Mouse (Mus musculus): ENCODE measurements around the gene Tmem11.
"Not testable (repeated sequence)": the region's sequence is repeated elsewhere in the genome, so short reads cannot be mapped to it uniquely, and the experiment has no call there.

Tmem11 gene

DNA sequence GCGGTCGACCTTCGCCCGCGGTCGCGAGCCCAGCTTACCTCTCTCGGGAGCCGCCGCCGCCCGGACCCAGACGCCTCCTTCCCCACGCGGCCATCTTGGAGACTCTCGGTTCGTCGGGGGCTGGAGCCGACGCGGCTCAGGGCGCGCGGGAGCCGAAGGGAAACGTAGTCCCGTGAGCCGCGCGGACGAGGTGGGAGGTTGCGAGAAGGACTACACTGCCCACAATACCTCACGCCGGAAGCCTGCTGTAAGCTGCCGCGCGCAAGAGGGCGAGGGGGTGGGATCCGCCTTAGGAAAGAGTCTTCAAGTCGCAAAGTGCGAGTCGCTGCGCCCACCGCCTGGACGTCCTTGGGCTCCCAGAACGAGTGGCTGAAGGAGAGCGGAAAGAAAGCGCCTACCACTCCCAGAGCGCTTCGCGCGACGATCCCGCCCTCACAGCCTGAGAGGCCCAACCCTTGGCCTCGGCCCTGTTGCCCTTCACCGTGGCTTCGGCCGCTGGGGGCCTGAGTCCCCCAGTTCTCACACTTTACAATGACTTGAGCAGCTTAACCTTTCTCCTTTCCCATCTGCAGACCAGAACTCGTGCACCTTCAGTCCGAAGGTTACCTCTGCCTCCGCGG, at the start of gene Tmem11:
TSS of gene Tmem11 (minus strand) at position 598 of the 620 bp plus-strand sequence.
- peak; percentile 80 for DNase-seq (ENCODE audit: low spot score)

DNA sequence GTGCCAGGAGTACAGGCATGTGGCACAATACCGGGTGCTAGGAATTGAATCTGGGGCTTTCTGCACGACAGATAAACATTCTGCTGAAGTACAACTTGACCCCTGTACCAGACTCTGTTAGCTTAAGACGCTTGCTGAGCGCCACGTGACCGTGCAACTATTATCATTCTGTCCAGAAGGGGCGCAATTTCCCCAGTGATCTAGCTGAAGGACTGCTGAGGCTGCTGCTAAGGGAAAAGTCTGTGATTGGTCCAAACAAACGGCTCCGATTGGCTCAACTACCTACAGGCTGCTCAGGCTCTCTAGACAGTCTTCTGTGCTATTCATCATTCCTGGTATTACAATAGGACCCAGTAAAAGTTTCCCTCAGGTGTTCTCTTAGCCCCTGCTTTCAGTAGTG, 48.2 kb upstream of the Tmem11 start:
- DNase-seq (ENCODE audit: low spot score) = peak; percentile 84

DNA sequence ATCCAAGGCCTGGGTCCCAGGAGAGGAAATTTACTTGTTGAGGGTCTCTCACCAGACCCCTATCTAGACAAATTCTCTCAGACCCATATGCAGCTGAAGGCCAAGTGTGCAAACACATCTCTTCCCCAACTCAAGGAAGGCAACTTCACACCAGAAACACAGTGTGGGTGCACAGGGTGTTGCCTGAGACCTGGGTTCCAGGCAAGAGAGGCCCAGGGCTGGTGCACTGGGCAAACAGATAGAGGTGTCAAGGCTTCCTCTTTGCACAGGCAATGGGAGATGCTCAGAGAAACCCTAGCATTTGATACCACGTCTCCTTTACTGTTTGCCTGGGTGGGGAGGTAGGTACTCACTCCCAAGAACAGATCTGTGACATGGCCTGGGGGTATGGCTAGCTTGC, 45.9 kb upstream of the Tmem11 start:
- no peak for DNase-seq (ENCODE audit: low spot score)

DNA sequence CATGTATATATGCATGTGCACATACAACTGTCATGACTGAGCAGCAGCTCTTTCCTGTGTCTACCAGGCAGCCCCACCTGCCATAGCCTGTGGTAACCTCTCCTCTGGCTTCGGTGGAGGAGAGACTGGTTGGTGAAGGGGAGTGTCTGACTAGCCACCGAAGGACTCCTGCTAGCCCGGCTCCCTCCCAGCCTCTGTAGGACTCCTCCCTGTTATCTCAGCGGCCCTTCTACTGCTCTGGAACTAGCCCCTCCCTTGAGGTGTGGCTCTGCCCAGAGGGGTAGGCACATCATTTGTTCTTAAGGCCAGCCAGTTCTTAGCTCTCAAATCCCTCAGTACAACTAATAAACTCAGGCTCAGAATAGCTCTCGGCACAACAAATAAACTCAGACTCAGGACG, 45.4 kb upstream of the Tmem11 start:
- DNase-seq (ENCODE audit: low spot score) = no peak

DNA sequence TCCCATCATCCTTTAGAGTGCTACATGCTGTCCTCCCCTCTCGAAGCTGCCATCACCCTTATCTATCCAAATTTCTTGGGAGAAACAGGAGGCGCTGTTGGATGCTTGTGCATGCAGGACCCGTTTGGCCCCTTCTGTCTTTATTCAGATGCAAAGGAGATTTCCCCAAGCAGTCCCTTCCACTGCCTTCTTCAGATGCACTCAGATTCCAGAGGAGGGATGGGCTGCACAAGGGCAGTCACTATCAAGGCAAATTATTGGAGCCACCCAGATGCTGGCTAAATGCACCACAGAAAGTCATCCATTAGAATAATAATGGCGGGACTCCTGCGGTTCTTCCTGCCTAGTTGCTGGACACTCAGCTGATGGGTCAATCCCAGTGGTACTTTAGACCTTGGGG, 43.9 kb upstream of the Tmem11 start:
- DNase-seq (ENCODE audit: low spot score) = no peak

DNA sequence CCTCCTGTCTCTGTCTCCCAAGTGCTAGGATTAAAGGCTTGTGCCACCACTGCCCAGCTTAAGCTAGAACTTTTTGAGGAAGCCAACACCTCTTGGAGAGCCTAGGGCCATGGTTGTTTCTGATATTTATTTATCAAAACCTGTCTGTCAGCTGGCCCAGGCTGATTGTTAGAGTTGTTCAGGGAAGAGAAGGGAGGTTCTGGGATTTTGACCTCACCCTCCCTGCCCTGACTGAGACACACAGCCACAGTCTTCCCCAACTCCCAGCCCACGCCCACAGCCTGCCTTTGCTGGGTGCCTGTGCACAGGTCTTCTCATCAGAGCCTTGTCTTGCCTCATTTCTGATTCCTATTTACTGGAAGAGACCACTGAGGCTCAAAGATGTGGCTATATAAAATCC, 43.1 kb upstream of the Tmem11 start:
- no peak for DNase-seq (ENCODE audit: low spot score)

DNA sequence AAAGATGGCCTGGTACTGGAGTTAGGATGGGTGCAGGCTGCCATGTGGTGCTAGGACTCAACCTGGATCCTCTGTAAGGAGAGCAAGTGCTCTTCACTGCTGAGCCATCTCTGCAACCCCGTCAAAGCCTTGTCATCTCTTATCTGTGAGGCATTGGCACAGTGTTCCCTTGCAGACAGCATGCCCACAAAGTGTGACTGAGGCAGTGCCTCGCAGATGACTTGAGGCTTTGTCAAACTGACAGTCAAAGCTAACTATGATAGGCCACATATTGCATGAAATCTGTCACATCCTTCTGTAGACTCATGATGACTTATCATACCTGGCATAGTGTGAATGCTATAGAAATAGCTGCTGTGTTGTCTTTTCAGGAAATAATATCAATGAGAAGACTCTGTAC, 40.9 kb upstream of the Tmem11 start:
- DNase-seq (ENCODE audit: low spot score) = no peak

DNA sequence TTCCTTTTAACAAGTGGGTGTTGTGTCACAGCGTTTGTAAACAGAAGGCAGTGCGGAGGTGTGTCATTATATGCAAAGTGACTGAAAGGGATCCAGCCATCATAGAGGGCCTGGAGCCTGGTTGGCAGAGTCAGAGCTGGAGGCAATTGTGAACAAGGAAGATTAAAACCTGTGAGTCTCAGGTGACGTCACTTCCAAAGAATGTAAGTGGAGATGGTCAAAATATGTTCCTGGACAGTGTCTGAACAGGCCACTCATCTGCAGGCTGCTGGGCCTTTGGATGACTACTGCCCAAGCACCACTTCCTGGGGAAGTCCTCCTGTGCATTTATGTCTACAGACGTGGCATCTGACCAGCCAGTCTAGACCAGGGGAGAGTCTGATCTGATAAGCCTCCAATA, 36.1 kb upstream of the Tmem11 start:
- DNase-seq (ENCODE audit: low spot score) = no peak

DNA sequence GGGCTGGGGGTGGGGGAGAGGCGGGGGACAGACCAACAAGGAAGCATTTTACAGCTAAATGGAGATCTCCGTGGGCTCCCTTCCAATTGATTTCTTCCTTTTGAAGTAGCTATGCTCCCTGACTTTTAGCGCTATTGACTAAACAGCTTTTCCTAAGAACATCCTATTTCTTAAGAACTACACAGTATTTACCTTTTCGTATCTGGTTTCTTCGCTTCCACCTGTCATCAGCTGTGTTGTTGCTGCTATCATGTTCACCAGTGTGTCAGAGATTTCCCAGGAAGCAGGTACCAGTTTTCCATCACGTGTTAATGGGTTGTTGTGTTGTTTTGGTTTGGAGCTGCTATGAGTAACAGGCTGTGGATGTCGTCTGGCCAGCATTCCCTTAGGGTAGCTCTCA, 35.4 kb upstream of the Tmem11 start, which contains the start of gene Natd1:
TSS of gene Natd1 (minus strand) at position 260 of the 400 bp plus-strand sequence.
- DNase-seq (ENCODE audit: low spot score) = no peak

DNA sequence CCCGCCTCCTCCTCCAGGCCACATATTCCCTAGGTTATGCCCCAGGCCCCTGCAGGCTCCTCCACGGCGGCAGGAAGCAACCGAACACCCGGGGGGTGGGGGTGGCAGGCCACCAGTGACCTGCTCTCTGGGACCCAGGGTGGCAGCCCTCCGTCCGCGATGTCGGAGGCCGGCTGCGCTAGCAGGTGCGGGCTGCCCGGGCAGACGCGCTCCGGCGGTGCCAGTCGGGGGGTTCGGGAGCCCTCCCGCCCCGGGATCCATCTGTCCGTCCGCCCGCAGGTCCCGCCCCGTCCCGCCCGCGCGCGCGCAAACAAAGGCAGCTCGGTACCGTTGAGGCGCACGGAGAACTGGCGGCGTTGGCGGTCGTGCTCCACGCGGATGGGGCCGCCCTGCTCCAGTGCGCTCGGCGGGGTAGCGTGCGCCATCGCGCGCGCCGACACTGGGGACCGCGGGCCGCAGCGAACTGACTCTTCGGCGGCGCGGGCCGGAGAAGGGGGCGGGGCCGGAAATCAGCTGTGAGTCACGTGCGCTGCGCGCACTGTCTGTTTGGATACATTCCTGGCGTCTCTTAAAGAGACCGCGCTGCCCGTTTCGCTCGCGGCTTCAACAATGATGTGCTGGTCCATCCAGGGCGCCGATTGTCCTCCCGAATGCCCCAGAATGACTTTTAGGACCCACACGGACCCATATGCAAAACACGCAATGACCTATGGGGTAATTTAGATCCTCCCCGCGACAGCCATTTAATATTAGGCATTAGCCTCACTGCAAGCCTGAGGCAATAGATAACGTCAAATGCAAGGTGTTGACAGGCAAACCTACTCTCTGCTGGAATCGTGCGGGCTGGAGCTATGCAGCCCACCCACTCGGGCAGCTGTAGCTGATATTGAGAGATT, 34.5 kb upstream of the Tmem11 start:
- peak; percentile 88 for DNase-seq (ENCODE audit: low spot score)

DNA sequence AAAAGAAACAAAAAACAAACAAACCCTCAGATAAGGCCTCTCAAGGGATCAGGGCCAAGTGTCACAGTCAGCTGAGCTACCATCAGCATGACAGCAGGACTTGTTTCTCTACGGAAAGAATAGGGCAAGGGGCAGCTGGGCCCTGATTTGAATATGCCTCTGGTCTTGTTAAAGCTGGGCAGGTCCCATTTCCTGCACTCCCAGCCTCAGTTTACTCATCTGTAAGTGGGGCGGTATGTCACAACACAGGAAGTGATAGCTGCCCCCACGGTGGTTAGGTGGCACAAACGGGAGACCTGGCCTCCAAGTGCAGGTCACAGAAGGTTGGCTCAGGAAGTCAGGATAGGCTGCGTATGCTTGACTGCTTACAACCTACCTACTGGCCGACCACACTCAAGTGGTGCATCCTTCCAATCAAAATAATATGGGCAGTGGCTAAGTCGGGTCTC, 33.5 kb upstream of the Tmem11 start:
- no peak for DNase-seq (ENCODE audit: low spot score)

DNA sequence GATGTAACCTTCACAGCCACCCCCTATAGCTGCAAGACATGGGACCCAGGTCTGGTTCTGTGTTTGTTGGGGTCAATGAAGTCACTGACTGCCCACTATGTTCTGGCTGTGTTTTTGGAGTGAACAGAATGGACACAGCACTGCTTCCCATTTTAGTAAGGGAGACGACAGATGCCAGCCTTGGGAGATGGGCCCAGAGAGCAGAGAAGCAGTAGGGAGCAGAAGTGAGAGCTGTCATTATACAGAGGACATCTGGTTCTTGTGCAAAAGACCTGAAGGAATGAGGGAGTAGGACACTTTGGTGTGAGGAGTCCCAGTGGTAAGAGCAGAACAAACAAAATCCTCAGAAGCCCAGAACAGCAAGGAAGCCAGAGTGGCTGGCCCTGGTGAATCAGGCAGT, 30.6 kb upstream of the Tmem11 start:
- no peak for DNase-seq (ENCODE audit: low spot score)

DNA sequence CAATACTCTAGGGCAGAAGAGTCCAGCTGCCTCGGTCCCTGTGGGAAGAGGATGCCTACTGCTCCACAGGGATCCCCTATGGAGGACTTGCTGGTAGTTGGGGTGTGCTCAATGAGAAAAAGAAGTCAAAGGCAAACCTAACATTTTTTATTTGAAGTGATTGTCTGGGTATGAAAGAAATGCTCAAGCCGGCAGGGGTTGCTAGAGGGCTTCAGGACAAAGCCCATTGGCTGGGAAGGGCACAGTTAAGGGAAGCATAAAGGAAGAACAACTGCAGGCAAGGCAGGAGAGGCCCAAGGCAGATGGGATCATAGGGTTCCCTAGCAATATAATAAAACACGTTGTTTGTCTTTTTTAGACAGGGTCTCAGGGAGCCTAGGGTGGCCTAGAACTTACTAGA, 29.0 kb upstream of the Tmem11 start:
- no peak for DNase-seq (ENCODE audit: low spot score)

DNA sequence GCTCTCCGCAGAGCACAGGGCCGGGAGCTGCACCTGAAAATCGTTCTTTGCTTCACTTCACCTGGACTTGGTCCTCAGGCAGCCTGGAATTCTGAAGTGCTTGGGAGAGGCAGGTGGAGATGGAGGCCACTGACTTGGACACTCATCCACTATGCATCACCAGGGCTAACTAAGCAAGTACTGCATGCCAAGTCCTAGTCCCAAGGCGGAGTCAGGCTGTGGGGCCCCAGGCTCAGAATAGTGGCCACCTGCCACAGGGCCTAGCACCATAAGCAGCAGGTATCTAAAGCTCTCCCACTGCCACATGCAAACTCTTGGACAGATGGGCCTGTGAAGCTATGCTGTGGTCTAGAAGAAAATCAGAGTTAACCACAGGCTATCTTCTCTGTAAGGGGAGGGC, 27.4 kb upstream of the Tmem11 start:
- DNase-seq (ENCODE audit: low spot score) = no peak

DNA sequence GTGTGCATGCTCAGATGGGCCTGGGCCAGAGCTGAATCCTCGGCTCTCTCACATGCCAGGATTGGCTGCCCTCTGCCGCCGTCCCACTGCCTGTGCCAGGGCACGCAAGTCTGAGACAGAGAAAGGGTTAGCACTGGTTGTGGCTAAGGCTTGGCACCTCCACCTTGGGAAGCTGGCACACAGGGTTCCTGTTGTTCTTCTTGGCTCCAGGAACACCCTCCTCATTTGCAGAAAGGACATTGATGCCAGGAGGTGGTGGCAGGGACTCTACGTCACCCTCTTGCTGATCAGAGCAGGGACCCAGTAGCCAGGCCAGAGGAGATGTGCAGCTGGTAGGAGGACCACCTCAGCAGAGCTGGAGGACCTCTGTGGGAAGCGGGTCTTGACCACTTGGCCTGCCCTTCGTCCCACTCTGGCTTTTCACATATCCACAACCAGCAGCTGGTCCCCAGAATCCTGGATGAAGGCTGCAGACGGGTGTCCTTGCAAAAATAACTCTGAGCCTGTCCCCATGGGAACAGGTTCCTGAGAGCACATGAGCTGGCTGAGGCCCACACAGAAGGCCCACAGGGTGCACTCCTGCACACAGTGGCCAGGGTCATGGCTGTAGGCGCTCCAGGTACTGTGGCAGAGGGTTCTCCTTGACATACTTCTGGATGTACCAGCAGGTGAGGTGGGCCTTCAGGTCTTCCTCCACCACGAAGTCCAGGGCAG, 26.5 kb upstream of the Tmem11 start:
- DNase-seq (ENCODE audit: low spot score) = no peak

DNA sequence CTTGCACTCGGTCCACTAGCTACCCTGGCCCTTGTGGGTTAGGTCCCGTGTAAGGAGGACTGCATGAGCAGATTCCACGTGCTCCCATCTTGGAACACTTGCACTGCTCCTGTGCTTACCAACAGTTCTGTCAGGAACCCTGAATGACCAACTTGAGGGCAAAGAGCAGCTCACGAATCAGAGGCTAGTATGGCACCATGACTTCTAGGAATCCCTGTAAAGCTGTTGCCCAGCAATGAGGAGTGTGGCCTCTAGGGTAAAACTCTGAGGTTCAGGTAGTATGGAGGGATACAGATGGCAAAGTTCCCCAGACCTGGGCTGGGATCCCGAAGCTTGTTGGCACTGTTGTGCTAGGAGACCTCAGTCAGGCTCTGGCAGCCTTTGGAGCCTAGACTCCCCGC, 24.6 kb upstream of the Tmem11 start:
- no peak for DNase-seq (ENCODE audit: low spot score)

DNA sequence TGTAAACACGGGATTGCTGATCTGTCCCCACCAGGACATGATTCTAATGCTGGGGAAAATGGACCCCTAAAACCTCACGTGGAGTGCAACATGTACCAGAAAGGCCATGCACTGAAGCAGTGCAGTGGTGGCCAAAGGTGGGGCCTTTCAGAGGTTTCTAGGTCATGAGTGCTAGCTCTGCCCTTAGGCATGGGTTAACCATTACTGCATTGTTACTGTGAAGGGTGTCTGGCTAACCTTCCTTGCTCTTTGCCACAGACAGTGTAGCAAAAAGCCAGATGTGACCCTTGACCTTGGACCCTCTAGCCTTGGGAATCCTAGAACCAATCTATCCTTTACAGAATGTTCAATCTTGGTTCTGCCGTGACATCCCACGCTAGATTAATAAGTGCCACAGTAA, 23.4 kb upstream of the Tmem11 start:
- DNase-seq (ENCODE audit: low spot score) = no peak

DNA sequence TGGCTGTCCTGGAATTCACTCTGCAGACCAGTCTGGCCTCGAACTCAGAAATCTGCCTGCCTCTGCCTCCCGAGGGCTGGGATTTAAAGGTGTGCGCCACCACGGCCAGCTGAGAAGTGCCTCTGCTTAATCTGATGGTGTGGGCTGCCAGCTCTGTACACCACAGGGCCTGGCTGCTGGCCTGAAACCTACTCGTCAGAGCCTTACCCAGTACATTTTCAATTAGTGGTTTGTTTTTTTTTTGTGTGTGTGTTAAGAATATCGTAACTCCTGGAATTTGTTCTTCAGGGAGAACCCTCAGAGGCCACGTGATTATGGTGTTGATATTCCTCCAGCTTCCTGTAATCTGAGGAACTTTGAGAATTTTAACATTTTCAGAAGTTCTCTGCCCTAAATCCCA, 22.9 kb upstream of the Tmem11 start:
- no peak for DNase-seq (ENCODE audit: low spot score)

DNA sequence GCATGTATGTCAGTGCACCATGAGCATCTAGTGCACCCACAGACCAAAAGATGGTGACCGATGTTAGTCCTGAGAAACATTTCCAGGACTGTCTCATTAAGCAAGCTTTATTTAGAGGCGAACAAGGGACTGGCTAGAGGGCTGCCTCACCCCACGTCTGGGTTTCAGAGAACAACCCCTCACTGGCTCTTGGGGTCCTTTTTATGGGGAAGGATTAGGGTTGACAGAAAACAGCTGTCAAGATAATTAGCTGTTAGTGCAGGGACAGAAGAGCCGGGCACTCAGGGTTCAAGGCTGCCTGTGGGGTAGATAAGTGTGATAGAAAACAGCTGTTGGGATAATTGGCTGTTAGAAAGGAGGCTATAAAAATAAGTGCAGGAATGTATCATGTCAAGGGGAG, 16.8 kb upstream of the Tmem11 start:
- DNase-seq (ENCODE audit: low spot score) = no peak

DNA sequence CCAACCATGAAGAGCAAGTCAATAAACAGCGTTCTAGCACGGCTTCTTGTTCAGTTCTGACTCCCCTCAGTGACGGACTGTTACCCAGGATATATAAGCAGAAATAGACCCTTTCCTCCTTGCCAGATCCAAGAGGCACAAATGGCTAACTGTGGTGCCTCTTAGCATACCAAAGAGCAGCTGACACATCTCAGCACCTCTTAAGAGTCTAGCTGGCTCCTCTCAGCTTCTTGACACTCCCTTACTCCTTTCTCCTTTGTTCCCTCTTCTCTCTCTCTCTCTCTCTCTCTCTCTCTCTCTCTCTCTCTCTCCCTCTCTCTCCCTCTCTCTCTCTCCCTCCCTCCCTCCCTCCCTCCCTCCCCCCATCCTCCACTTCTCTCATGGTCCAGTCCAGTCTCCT, 11.7 kb upstream of the Tmem11 start:
- no peak for DNase-seq (ENCODE audit: low spot score)

DNA sequence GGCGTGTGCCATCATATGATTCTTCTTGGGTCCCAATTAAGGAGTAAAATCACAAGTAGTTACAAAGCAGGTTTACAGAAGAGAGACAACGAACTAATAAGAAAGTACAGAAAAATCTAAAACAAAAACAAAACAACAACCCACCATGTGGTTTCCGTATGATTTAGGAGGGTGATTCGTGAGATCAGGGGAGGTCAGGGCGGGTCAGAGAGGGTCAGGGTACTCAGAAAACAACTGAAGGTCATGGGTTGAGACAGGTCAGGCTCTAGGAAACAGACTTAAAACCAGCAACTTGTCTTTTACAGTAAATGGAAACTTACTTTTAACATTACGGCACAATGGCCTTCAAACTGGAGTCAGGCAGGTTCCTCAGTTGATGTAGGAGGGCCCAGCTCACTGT, 11.2 kb upstream of the Tmem11 start:
- DNase-seq (ENCODE audit: low spot score) = no peak

DNA sequence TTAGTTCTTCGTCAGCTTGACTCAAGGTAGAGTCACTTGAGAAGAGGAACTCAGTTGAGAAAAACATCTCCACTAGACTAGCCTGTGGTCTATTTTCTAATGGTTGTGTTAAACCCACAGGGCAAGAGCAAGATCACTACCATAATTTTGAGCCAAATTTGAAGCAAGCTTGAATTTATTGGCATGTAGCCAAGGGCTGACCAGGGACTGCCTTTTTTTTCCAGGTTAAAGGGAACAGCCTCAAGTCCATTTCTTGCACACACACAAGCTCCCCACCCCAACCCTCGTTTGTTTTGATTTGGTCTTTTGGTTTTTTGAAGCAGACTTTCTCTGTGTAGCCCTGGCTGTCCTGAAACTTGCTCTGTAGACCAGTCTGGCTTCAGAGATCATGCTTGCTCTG, 10.8 kb upstream of the Tmem11 start:
- DNase-seq (ENCODE audit: low spot score) = no peak

DNA sequence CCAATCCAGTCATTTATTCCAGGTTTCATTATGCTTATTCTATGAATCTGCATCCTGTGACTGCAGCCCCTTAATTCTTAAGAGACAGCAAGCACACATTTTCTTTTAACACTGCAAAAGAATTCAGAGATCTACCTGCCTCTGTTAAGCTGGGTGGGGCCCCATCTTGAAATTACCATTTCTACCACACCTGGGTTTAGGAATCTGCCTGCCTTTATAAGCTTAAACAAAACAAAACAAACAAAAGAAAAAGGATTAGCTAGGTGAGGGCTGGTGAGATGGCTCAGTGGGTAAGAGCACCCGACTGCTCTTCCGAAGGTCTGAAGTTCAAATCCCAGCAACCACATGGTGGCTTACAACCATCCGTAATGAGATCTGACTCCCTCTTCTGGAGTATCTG, 7.9 kb upstream of the Tmem11 start:
- not testable (repeated sequence) for DNase-seq (ENCODE audit: low spot score)
